Mouse (Mus musculus) neutrophil, adult 5-6 weeks (primary cell): ENCODE measurements at regions not wholly inside any gene's neighbourhood (a gene's known extent, or its start where the extent isn't known, plus 50 kb on each side); places are given as distances from the start of the nearest gene placed in this dataset.

ENCODE experiments used
- ATAC-seq: fragments of 151-379, 151-347 bp; 2 replicates; pipeline ENCODE4 v1.8.0; 2017; ENCODE audit warnings: mild to moderate bottlenecking, moderate TSS enrichment; ENCODE audit not compliant: insufficient number of reproducible peaks, poor library complexity, low FRiP score, severe bottlenecking; ENCODE audit errors: extremely low read depth

GRCm38 (mm10) chr17:22795213-22795612, 71.7 kb downstream of the Zfp945 start:
- no peak for ATAC-seq

- ATAC-seq = no peak
Measured at GRCm38 (mm10) chr17:22784481-22784880, 82.5 kb downstream of the Zfp945 start.

- no peak for ATAC-seq
Measured at GRCm38 (mm10) chr17:22745736-22746135, 121.2 kb downstream of the Zfp945 start.

GRCm38 (mm10) chr17:22739581-22740178, 127.3 kb downstream of the Zfp945 start:
- ATAC-seq = peak; percentile 61; the same call in 1 of the 2 replicates

- no peak for ATAC-seq
Measured at GRCm38 (mm10) chr17:22739173-22739572, 127.8 kb downstream of the Zfp945 start.

GRCm38 (mm10) chr17:22736360-22736759, 130.6 kb downstream of the Zfp945 start:
- no peak for ATAC-seq
